Mouse (Mus musculus) liver, adult 2 months (tissue): ENCODE results near the gene Fam76b. TPM values are rescaled to one million over a fixed set of nuclear protein-coding genes. Genes with fewer than 3 reads are reported as not detected.
"Not testable (repeated sequence)": the region's sequence is repeated elsewhere in the genome, so short reads cannot be mapped to it uniquely, and the experiment has no call there.

ENCODE experiments used
- DNase-seq: peaks from one replicate; pipeline ENCODE4 v3.0.0-alpha.2; 2011; ENCODE audit warnings: low read depth, low spot score; ENCODE audit errors: extremely low read depth
- H3K27ac ChIP-seq: fragments of 200-500 bp; replicated peaks from 2 replicates; pipeline ENCODE4 v1.5.1; 2012; ENCODE audit warnings: low read depth, mild to moderate bottlenecking, control low read depth, inconsistent platforms, low read length; ENCODE audit not compliant: insufficient read depth
- H3K27me3 ChIP-seq: fragments of 200-500 bp; 2 replicates; pipeline ENCODE4 v1.6.1; 2012; ENCODE audit warnings: mild to moderate bottlenecking, moderate library complexity, low read length, inconsistent platforms; ENCODE audit not compliant: control insufficient read depth, insufficient read depth
- H3K36me3 ChIP-seq: fragments of 200-500 bp; 2 replicates; pipeline ENCODE4 v1.6.1; 2012; ENCODE audit warnings: low read length, inconsistent platforms; ENCODE audit not compliant: control insufficient read depth, insufficient read depth
- H3K4me1 ChIP-seq: fragments of 200-500 bp; 2 replicates; pipeline ENCODE4 v1.6.1; 2011; ENCODE audit warnings: low read length; ENCODE audit not compliant: control insufficient read depth, insufficient read depth
- H3K4me3 ChIP-seq: fragments of 200-500 bp; 2 replicates; pipeline ENCODE4 v1.5.1; 2011; ENCODE audit warnings: low read depth, mild to moderate bottlenecking, control low read depth, low read length, moderate library complexity; ENCODE audit not compliant: insufficient read depth
- H3K79me2 ChIP-seq: fragments of 200-500 bp; 2 replicates; pipeline ENCODE4 v1.6.1; 2012; ENCODE audit warnings: inconsistent platforms, mild to moderate bottlenecking, low read length, moderate library complexity; ENCODE audit not compliant: control insufficient read depth, insufficient read depth
- H3K9ac ChIP-seq: fragments of 200-500 bp; 2 replicates; pipeline ENCODE4 v1.6.1; 2012; ENCODE audit warnings: low read depth, mild to moderate bottlenecking, control low read depth, inconsistent platforms, low read length
- CTCF ChIP-seq: fragments of 200-500 bp; IDR thresholded peaks from 2 replicates; pipeline ENCODE4 v1.5.1; 2011; ENCODE audit warnings: low read depth, low read length, control low read depth
- POLR2A ChIP-seq: fragments of 200-500 bp; IDR thresholded peaks from 2 replicates; pipeline ENCODE4 v1.6.1; 2011; ENCODE audit warnings: low read length, control low read depth; ENCODE audit not compliant: insufficient read depth; ENCODE audit errors: extremely low read depth
- WGBS: fragments of 180-500 bp; shearing (Covaris S2); methylation state at CpG from one replicate; pipeline ENCODE4 v1.1.7; 2018; 5-methylcytosine and 5-hydroxymethylcytosine counted together
- polyA plus RNA-seq: library from polyadenylated mRNA; depleted of rRNA; stranded (reverse); fragments of >200 nt; gene quantifications from 2 replicates; pipeline ENCODE4 v1.2.3, GENCODE M21; 2012; rRNA removed
- total RNA-seq: library from RNA; depleted of rRNA; stranded (reverse); fragments of >200 nt; gene quantifications from 2 replicates; pipeline ENCODE4 v1.2.3, GENCODE M21; 2014; rRNA removed

Gene Fam76b
- 7.8 and 9.9 TPM in 2 replicates for total RNA-seq
- 1.3 and 1.7 TPM in 2 replicates for polyA plus RNA-seq

GRCm38 (mm10) chr9:13827406-13828086, at the start of gene Fam76b:
Gene Fam76b (plus strand): TSS chr9:13827716.
- peaks cover 1% of the 10 kb centered on the region; the same call in 1 of the 2 replicates for H3K4me1 ChIP-seq
- H3K27me3 ChIP-seq = no peaks in the 10 kb centered on the region
- H3K4me3 ChIP-seq = peak within 1 kb of the TSS; percentile 93
- TF ChIP-seq CTCF (no peak), POLR2A (peak; percentile 78; the same call in 1 of the 2 replicates)
- peaks cover 16% of the 10 kb centered on the region for H3K36me3 ChIP-seq
- H3K9ac ChIP-seq = peak within 1 kb of the TSS; percentile 93
- under 1% methylated on average over 67 of the region's 67 CpGs for WGBS
- peak within 1 kb of the TSS; percentile 82 for H3K27ac ChIP-seq
- peak; percentile 97 for DNase-seq
- peaks cover 3% of the 10 kb centered on the region for H3K79me2 ChIP-seq

- Histone ChIP-seq H3K27ac (no peak overlapping the region), H3K79me2 (no peaks in the 10 kb centered on the region; the same call in 1 of the 2 replicates), H3K9ac (no peak overlapping the region), H3K36me3 (peaks cover 16% of the 10 kb centered on the region), H3K4me1 (no peaks in the 10 kb centered on the region), H3K4me3 (no peak overlapping the region), H3K27me3 (no peaks in the 10 kb centered on the region)
- TF ChIP-seq CTCF = no peak
- TF ChIP-seq POLR2A = no peak
- 98% methylated on average over 1 of the region's 1 CpGs for WGBS
- DNase-seq = no peak
Observed at GRCm38 (mm10) chr9:13781985-13782384, 45.5 kb upstream of the Fam76b start.

- not testable (repeated sequence) for H3K79me2 ChIP-seq, H3K4me3 ChIP-seq, H3K4me1 ChIP-seq, H3K27ac ChIP-seq, DNase-seq, H3K9ac ChIP-seq, H3K27me3 ChIP-seq
- peaks cover 37% of the 10 kb centered on the region for H3K36me3 ChIP-seq
- WGBS = 98% methylated on average over 8 of the region's 8 CpGs
Observed at GRCm38 (mm10) chr9:13790864-13791263, 36.7 kb upstream of the Fam76b start.

- WGBS = 82% methylated on average over 1 of the region's 1 CpGs
- peaks cover 24% of the 10 kb centered on the region for H3K36me3 ChIP-seq
Observed at GRCm38 (mm10) chr9:13794302-13794701, 33.2 kb upstream of the Fam76b start.

GRCm38 (mm10) chr9:13794756-13795155, 32.8 kb upstream of the Fam76b start:
- DNase-seq = no peak
- Histone ChIP-seq H3K27me3 (no peaks in the 10 kb centered on the region), H3K27ac (no peak overlapping the region), H3K4me3 (no peak overlapping the region), H3K79me2 (no peaks in the 10 kb centered on the region), H3K36me3 (peaks cover 29% of the 10 kb centered on the region), H3K9ac (no peak overlapping the region), H3K4me1 (no peaks in the 10 kb centered on the region)
- WGBS = 92% methylated on average over 2 of the region's 2 CpGs
- TF ChIP-seq POLR2A (no peak), CTCF (no peak)

More at GRCm38 (mm10) chr9:13794302-13794701, 33.2 kb upstream of the Fam76b start:
- no peak for DNase-seq
- no peaks in the 10 kb centered on the region for H3K4me1 ChIP-seq
- TF ChIP-seq CTCF (no peak), POLR2A (no peak)
- H3K27me3 ChIP-seq = no peaks in the 10 kb centered on the region
- H3K9ac ChIP-seq = no peak overlapping the region
- H3K27ac ChIP-seq = no peak overlapping the region
- no peaks in the 10 kb centered on the region for H3K79me2 ChIP-seq
- H3K4me3 ChIP-seq = no peak overlapping the region

- H3K4me1 ChIP-seq = no peaks in the 10 kb centered on the region
- no peak for DNase-seq
- no peak overlapping the region for H3K27ac ChIP-seq
- H3K9ac ChIP-seq = no peak overlapping the region
- 87% methylated on average over 1 of the region's 1 CpGs for WGBS
- no peaks in the 10 kb centered on the region for H3K27me3 ChIP-seq
- TF ChIP-seq CTCF = no peak
- no peak overlapping the region for H3K4me3 ChIP-seq
- H3K36me3 ChIP-seq = peaks cover 58% of the 10 kb centered on the region
- no peaks in the 10 kb centered on the region for H3K79me2 ChIP-seq
Observed at GRCm38 (mm10) chr9:13804480-13804879, 23.0 kb upstream of the Fam76b start.
